Mouse (Mus musculus): ENCODE measurements around the gene Mrrf. TPM values are rescaled to one million over a fixed set of nuclear protein-coding genes. Genes with fewer than 3 reads are reported as not detected.
"Not testable (repeated sequence)": the region's sequence is repeated elsewhere in the genome, so short reads cannot be mapped to it uniquely, and the experiment has no call there.

The Mrrf gene
- polyA plus RNA-seq, 1 experiment from 2014 or later = 30.6 TPM

GRCm38 (mm10) chr2:36112632-36113031 lies 23.6 kb upstream of the Mrrf start:
- H3K4me2 ChIP-seq (ENCODE audit: low read length) = no peak overlapping the region
- WGBS = 71% methylated on average over 3 of the region's 3 CpGs
- peaks cover 17% of the 10 kb centered on the region; the same call in 1 of the 2 replicates for H3K27me3 ChIP-seq (ENCODE audit: control insufficient read depth, insufficient read depth, low read length)
- no peak overlapping the region for H3K4me3 ChIP-seq (replicated peaks; ENCODE audit: low read depth, low read length)
- H3K9ac ChIP-seq (replicated peaks; ENCODE audit: low read length) = no peak overlapping the region
- no peak for DNase-seq
- no peaks in the 10 kb centered on the region for H3K9me3 ChIP-seq (ENCODE audit: control insufficient read depth, low read length)
- H3K36me3 ChIP-seq (ENCODE audit: control insufficient read depth, insufficient read depth, low read length) = peaks cover 21% of the 10 kb centered on the region
- no peak overlapping the region for H3K27ac ChIP-seq (replicated peaks; ENCODE audit: low read depth, low read length)
- H3K4me1 ChIP-seq (ENCODE audit: control insufficient read depth, insufficient read depth, low read length) = no peaks in the 10 kb centered on the region
- ATAC-seq (ENCODE audit: low FRiP score, low TSS enrichment) = no peak

GRCm38 (mm10) chr2:36126795-36127429 lies 9.3 kb upstream of the Mrrf start:
- no peak overlapping the region for H3K9ac ChIP-seq (replicated peaks; ENCODE audit: low read length)
- WGBS = 94% methylated on average over 9 of the region's 9 CpGs

GRCm38 (mm10) chr2:36127973-36128372 lies 8.2 kb upstream of the Mrrf start:
- Histone ChIP-seq H3K27ac (replicated peaks; ENCODE audit: low read depth, low read length) (no peak overlapping the region), H3K27me3 (ENCODE audit: control insufficient read depth, insufficient read depth, low read length) (no peaks in the 10 kb centered on the region), H3K36me3 (ENCODE audit: control insufficient read depth, insufficient read depth, low read length) (peaks cover 85% of the 10 kb centered on the region), H3K4me2 (ENCODE audit: low read length) (no peak overlapping the region), H3K9ac (replicated peaks; ENCODE audit: low read length) (no peak overlapping the region), H3K4me1 (ENCODE audit: control insufficient read depth, insufficient read depth, low read length) (no peaks in the 10 kb centered on the region), H3K9me3 (ENCODE audit: control insufficient read depth, low read length) (no peaks in the 10 kb centered on the region), H3K4me3 (replicated peaks; ENCODE audit: low read depth, low read length) (no peak overlapping the region)
- WGBS = 83% methylated on average over 4 of the region's 4 CpGs
- DNase-seq (no peak), ATAC-seq (ENCODE audit: low FRiP score, low TSS enrichment) (no peak)

More at GRCm38 (mm10) chr2:36126795-36127429, 9.3 kb upstream of the Mrrf start:
- Histone ChIP-seq H3K27me3 (ENCODE audit: control insufficient read depth, insufficient read depth, low read length) (no peaks in the 10 kb centered on the region), H3K4me2 (ENCODE audit: low read length) (no peak overlapping the region), H3K9me3 (ENCODE audit: control insufficient read depth, low read length) (no peaks in the 10 kb centered on the region), H3K27ac (replicated peaks; ENCODE audit: low read depth, low read length) (no peak overlapping the region), H3K4me1 (ENCODE audit: control insufficient read depth, insufficient read depth, low read length) (no peaks in the 10 kb centered on the region), H3K36me3 (ENCODE audit: control insufficient read depth, insufficient read depth, low read length) (peaks cover 85% of the 10 kb centered on the region), H3K4me3 (replicated peaks; ENCODE audit: low read depth, low read length) (no peak overlapping the region)
- ATAC-seq (ENCODE audit: low FRiP score, low TSS enrichment) = no peak
- no peak for DNase-seq

GRCm38 (mm10) chr2:36129051-36129450 lies 7.1 kb upstream of the Mrrf start:
- Histone ChIP-seq H3K4me1 (ENCODE audit: control insufficient read depth, insufficient read depth, low read length) (no peaks in the 10 kb centered on the region), H3K4me3 (replicated peaks; ENCODE audit: low read depth, low read length) (no peak overlapping the region), H3K36me3 (ENCODE audit: control insufficient read depth, insufficient read depth, low read length) (peaks cover 85% of the 10 kb centered on the region), H3K9ac (replicated peaks; ENCODE audit: low read length) (no peak overlapping the region), H3K27ac (replicated peaks; ENCODE audit: low read depth, low read length) (no peak overlapping the region), H3K4me2 (ENCODE audit: low read length) (no peak overlapping the region), H3K9me3 (ENCODE audit: control insufficient read depth, low read length) (no peaks in the 10 kb centered on the region), H3K27me3 (ENCODE audit: control insufficient read depth, insufficient read depth, low read length) (no peaks in the 10 kb centered on the region)
- 97% methylated on average over 3 of the region's 3 CpGs for WGBS
- no peak for ATAC-seq (ENCODE audit: low FRiP score, low TSS enrichment)
- no peak for DNase-seq

GRCm38 (mm10) chr2:36135887-36136286 lies 302 bp upstream of the Mrrf start:
- H3K9ac ChIP-seq (replicated peaks; ENCODE audit: low read length) = peak overlapping the region; percentile 78
- DNase-seq (no peak), ATAC-seq (ENCODE audit: low FRiP score, low TSS enrichment) (no peak)
- peak overlapping the region; percentile 81 for H3K27ac ChIP-seq (replicated peaks; ENCODE audit: low read depth, low read length)
- peak overlapping the region; percentile 55 for H3K4me3 ChIP-seq (replicated peaks; ENCODE audit: low read depth, low read length)
- peaks cover 14% of the 10 kb centered on the region for H3K4me1 ChIP-seq (ENCODE audit: control insufficient read depth, insufficient read depth, low read length)
- peaks cover 35% of the 10 kb centered on the region for H3K36me3 ChIP-seq (ENCODE audit: control insufficient read depth, insufficient read depth, low read length)
- H3K27me3 ChIP-seq (ENCODE audit: control insufficient read depth, insufficient read depth, low read length) = no peaks in the 10 kb centered on the region
- H3K9me3 ChIP-seq (ENCODE audit: control insufficient read depth, low read length) = no peaks in the 10 kb centered on the region
- 0% methylated on average over 4 of the region's 4 CpGs for WGBS
- peak overlapping the region; percentile 83 for H3K4me2 ChIP-seq (ENCODE audit: low read length)

GRCm38 (mm10) chr2:36139096-36139495 lies 2.9 kb downstream of the Mrrf start:
- Histone ChIP-seq H3K27ac (replicated peaks; ENCODE audit: low read depth, low read length) (no peak overlapping the region), H3K4me2 (ENCODE audit: low read length) (no peak overlapping the region)
- no peak for ATAC-seq (ENCODE audit: low FRiP score, low TSS enrichment)

GRCm38 (mm10) chr2:36148876-36149365 lies 12.7 kb downstream of the Mrrf start:
- no peak for DNase-seq
- no peak for ATAC-seq (ENCODE audit: low FRiP score, low TSS enrichment)
- H3K27me3 ChIP-seq (ENCODE audit: control insufficient read depth, insufficient read depth, low read length) = no peaks in the 10 kb centered on the region
- H3K4me2 ChIP-seq (ENCODE audit: low read length) = no peak overlapping the region
- H3K4me3 ChIP-seq (replicated peaks; ENCODE audit: low read depth, low read length) = no peak overlapping the region
- H3K9ac ChIP-seq (replicated peaks; ENCODE audit: low read length) = no peak overlapping the region
- WGBS = 97% methylated on average over 7 of the region's 7 CpGs
- peaks cover 31% of the 10 kb centered on the region for H3K36me3 ChIP-seq (ENCODE audit: control insufficient read depth, insufficient read depth, low read length)
- H3K4me1 ChIP-seq (ENCODE audit: control insufficient read depth, insufficient read depth, low read length) = no peaks in the 10 kb centered on the region
- H3K9me3 ChIP-seq (ENCODE audit: control insufficient read depth, low read length) = no peaks in the 10 kb centered on the region
- no peak overlapping the region for H3K27ac ChIP-seq (replicated peaks; ENCODE audit: low read depth, low read length)

More at GRCm38 (mm10) chr2:36139096-36139495, 2.9 kb downstream of the Mrrf start:
- H3K4me3 ChIP-seq (replicated peaks; ENCODE audit: low read depth, low read length) = no peak overlapping the region
- no peaks in the 10 kb centered on the region for H3K27me3 ChIP-seq (ENCODE audit: control insufficient read depth, insufficient read depth, low read length)
- no peak overlapping the region for H3K9ac ChIP-seq (replicated peaks; ENCODE audit: low read length)
- 84% methylated on average over 2 of the region's 2 CpGs for WGBS
- no peak for DNase-seq
- H3K9me3 ChIP-seq (ENCODE audit: control insufficient read depth, low read length) = no peaks in the 10 kb centered on the region
- H3K4me1 ChIP-seq (ENCODE audit: control insufficient read depth, insufficient read depth, low read length) = peaks cover 14% of the 10 kb centered on the region
- H3K36me3 ChIP-seq (ENCODE audit: control insufficient read depth, insufficient read depth, low read length) = peaks cover 20% of the 10 kb centered on the region

GRCm38 (mm10) chr2:36152401-36152800 lies 16.2 kb downstream of the Mrrf start:
- not testable (repeated sequence) for H3K4me3 ChIP-seq (replicated peaks; ENCODE audit: low read depth, low read length); DNase-seq; H3K9me3 ChIP-seq (ENCODE audit: control insufficient read depth, low read length); H3K9ac ChIP-seq (replicated peaks; ENCODE audit: low read length); H3K27me3 ChIP-seq (ENCODE audit: control insufficient read depth, insufficient read depth, low read length); H3K4me1 ChIP-seq (ENCODE audit: control insufficient read depth, insufficient read depth, low read length); H3K27ac ChIP-seq (replicated peaks; ENCODE audit: low read depth, low read length); ATAC-seq (ENCODE audit: low FRiP score, low TSS enrichment); H3K4me2 ChIP-seq (ENCODE audit: low read length)
- peaks cover 50% of the 10 kb centered on the region for H3K36me3 ChIP-seq (ENCODE audit: control insufficient read depth, insufficient read depth, low read length)
- WGBS = 95% methylated on average over 4 of the region's 4 CpGs

GRCm38 (mm10) chr2:36157461-36157860 lies 21.3 kb downstream of the Mrrf start:
- H3K9me3 ChIP-seq (ENCODE audit: control insufficient read depth, low read length) = no peaks in the 10 kb centered on the region
- H3K27me3 ChIP-seq (ENCODE audit: control insufficient read depth, insufficient read depth, low read length) = no peaks in the 10 kb centered on the region
- H3K4me2 ChIP-seq (ENCODE audit: low read length) = no peak overlapping the region
- DNase-seq (no peak), ATAC-seq (ENCODE audit: low FRiP score, low TSS enrichment) (no peak)
- H3K9ac ChIP-seq (replicated peaks; ENCODE audit: low read length) = no peak overlapping the region
- 97% methylated on average over 1 of the region's 1 CpGs for WGBS
- H3K4me1 ChIP-seq (ENCODE audit: control insufficient read depth, insufficient read depth, low read length) = no peaks in the 10 kb centered on the region
- H3K4me3 ChIP-seq (replicated peaks; ENCODE audit: low read depth, low read length) = no peak overlapping the region
- peaks cover 41% of the 10 kb centered on the region for H3K36me3 ChIP-seq (ENCODE audit: control insufficient read depth, insufficient read depth, low read length)
- H3K27ac ChIP-seq (replicated peaks; ENCODE audit: low read depth, low read length) = no peak overlapping the region

All from midbrain, embryonic 14.5 days (tissue).